In the genomic region with DNA sequence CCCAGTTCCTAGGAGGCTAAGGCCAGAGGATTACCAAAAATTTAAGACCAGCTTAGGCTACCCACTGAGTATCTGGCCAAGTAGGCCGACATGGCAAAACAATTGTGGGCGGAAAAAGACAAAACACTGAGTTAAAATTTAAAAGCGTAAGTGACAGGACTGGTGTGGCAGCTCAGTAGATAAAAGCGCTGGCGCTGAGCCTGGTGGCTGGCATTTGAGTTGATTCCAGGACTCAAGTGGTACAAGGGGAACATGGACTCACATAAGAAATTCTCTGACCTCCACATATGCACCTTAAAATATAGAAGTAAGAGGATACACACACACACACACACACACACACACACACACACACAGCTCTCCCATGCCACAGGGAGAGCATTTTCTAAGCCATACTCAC, we compare ENCODE assay signal across 20 mouse cellular contexts. TPM values are rescaled to one million over a fixed set of nuclear protein-coding genes. Genes with fewer than 3 reads are reported as not detected.
DNase-seq lines count a peak whose midpoint lies in the region; ATAC-seq and TF ChIP-seq lines count a peak whose summit lies in the region.
"Had no signal": no experiment of that assay in that cellular context is flagged by ENCODE, and none has a peak within 500 bp of the region (broad histone marks: within the 10 kb centered on the region; RNA-seq: fewer than 3 reads in every experiment).

No protein-coding gene starts in this region.

- no peak overlapping the region for H3K9ac ChIP-seq in heart, adult 2 months (ENCODE audit: low read depth, low read length)
- no peak overlapping the region for H3K9ac ChIP-seq in heart, postnatal 0 days (replicated peaks; ENCODE audit: low read depth, low read length)
- H3K9ac ChIP-seq in lung, embryonic 15.5 days: no peak overlapping the region
- H3K9ac ChIP-seq: limb, embryonic 15.5 days; lung, embryonic 14.5 days had no signal

- ATAC-seq in heart, postnatal 0 days (ENCODE audit: insufficient read depth, low read depth): peak; percentile 64; the same call in 1 of the 2 replicates
- ATAC-seq in lung, embryonic 15.5 days (ENCODE audit: borderline replicate concordance, extremely low read depth, low FRiP score, low TSS enrichment): no peak
- ATAC-seq: hindbrain, postnatal 0 days; intestine, postnatal 0 days had no signal

- 65% methylated on average over 5 of the region's 5 CpGs for WGBS in heart, adult 2 months
- 38% methylated on average over 5 of the region's 5 CpGs for WGBS in heart, postnatal 0 days
- WGBS in lung, embryonic 15.5 days: 66% methylated on average over 5 of the region's 5 CpGs

- H3K79me2 ChIP-seq in heart, adult 2 months (replicated peaks; ENCODE audit: control insufficient read depth, insufficient read depth, low read length): no peaks in the 10 kb centered on the region

- no peak overlapping the region for H3K27ac ChIP-seq in heart, adult 2 months
- no peak overlapping the region for H3K27ac ChIP-seq in heart, postnatal 0 days (ENCODE audit: low read depth)
- peak overlapping the region; percentile 75 for H3K27ac ChIP-seq in lung, embryonic 15.5 days
- no peak overlapping the region for H3K27ac ChIP-seq in left cerebral cortex, adult 2 months
- H3K27ac ChIP-seq: hindbrain, embryonic 10.5 days; hindbrain, postnatal 0 days; limb, embryonic 15.5 days had no signal

- intact Hi-C loops in heart, adult 2 months (cut with DNase I): no loop called here
- intact Hi-C loops in heart, postnatal 25 days (cut with DNase I): no loop called here
- intact Hi-C loops in left cerebral cortex, adult 2 months (cut with DNase I): no loop called here

- no peak overlapping the region for H3K4me3 ChIP-seq in heart, adult 2 months
- no peak overlapping the region for H3K4me3 ChIP-seq in heart, postnatal 0 days (ENCODE audit: low read depth, low read length)
- no peak overlapping the region for H3K4me3 ChIP-seq in lung, embryonic 15.5 days
- no peak overlapping the region for H3K4me3 ChIP-seq in left cerebral cortex, adult 2 months
- H3K4me3 ChIP-seq: hindbrain, embryonic 10.5 days; limb, embryonic 15.5 days had no signal

- peak; percentile 44 to 55 for DNase-seq in heart, adult 2 months
- DNase-seq in heart, postnatal 25 days (ENCODE audit: low spot score): no peak
- DNase-seq in heart, postnatal 0 days (ENCODE audit: low spot score): peak; percentile 11
- peak; percentile 47 to 66 for DNase-seq in lung, postnatal 4 days
- DNase-seq in gastrocnemius, postnatal 25 days: no peak
- no peak for DNase-seq in left cerebral cortex, adult 2 months (ENCODE audit: extremely low spot score in 1 of 2, low spot score in 2 of 2)
- no peak for DNase-seq in right cerebral cortex, postnatal 36 days (ENCODE audit: low spot score in 2 of 2)
- DNase-seq: cerebellum, adult 18-20 months; cerebellum, postnatal 25 days; embryo, embryonic 11 days; gastrocnemius, postnatal 36 days; layer of hippocampus, postnatal 36 days; lung, embryonic 14.5 days; right cerebral cortex, postnatal 4 days had no signal

- H3K9me3 ChIP-seq in heart, postnatal 0 days (replicated peaks; ENCODE audit: control insufficient read depth, low read length): no peaks in the 10 kb centered on the region
- no peaks in the 10 kb centered on the region for H3K9me3 ChIP-seq in lung, embryonic 15.5 days
- H3K9me3 ChIP-seq: hindbrain, embryonic 10.5 days; limb, embryonic 15.5 days had no signal

- no peak for TF ChIP-seq CTCF in heart, adult 2 months (IDR thresholded peaks at IDR 0.05)
- TF ChIP-seq CTCF in heart, postnatal 0 days (IDR thresholded peaks at IDR 0.05; ENCODE audit: low read depth): no peak
- no peak for TF ChIP-seq CTCF in left cerebral cortex, adult 2 months (IDR thresholded peaks at IDR 0.05)

- no peak for TF ChIP-seq EP300 in heart, adult 2 months (IDR thresholded peaks at IDR 0.05; ENCODE audit: insufficient read depth, low read depth, low read length)
- no peak for TF ChIP-seq EP300 in heart, postnatal 0 days (IDR thresholded peaks at IDR 0.05; ENCODE audit: low read depth)

- H3K4me2 ChIP-seq in heart, postnatal 0 days (ENCODE audit: low read depth, low read length): no peak overlapping the region
- no peak overlapping the region for H3K4me2 ChIP-seq in lung, embryonic 15.5 days
- H3K4me2 ChIP-seq: limb, embryonic 15.5 days; lung, embryonic 14.5 days had no signal

- H3K36me3 ChIP-seq in heart, adult 2 months (ENCODE audit: control insufficient read depth, insufficient read depth, low read length): no peaks in the 10 kb centered on the region
- H3K36me3 ChIP-seq in heart, postnatal 0 days (replicated peaks; ENCODE audit: control insufficient read depth, insufficient read depth, low read length): no peaks in the 10 kb centered on the region
- H3K36me3 ChIP-seq in lung, embryonic 15.5 days: no peaks in the 10 kb centered on the region
- H3K36me3 ChIP-seq: hindbrain, embryonic 10.5 days; limb, embryonic 15.5 days had no signal

- no peak for TF ChIP-seq POLR2A in heart, adult 2 months (IDR thresholded peaks at IDR 0.05; ENCODE audit: insufficient read depth, low read depth, low read length)

- no peaks in the 10 kb centered on the region for H3K27me3 ChIP-seq in heart, adult 2 months (ENCODE audit: control insufficient read depth, insufficient read depth, low read length)
- no peaks in the 10 kb centered on the region for H3K27me3 ChIP-seq in heart, postnatal 0 days (ENCODE audit: control insufficient read depth, insufficient read depth, low read length)
- no peaks in the 10 kb centered on the region for H3K27me3 ChIP-seq in lung, embryonic 15.5 days
- H3K27me3 ChIP-seq: limb, embryonic 15.5 days had no signal

- H3K4me1 ChIP-seq in heart, adult 2 months (ENCODE audit: control insufficient read depth, insufficient read depth, low read length): peaks cover 9% of the 10 kb centered on the region; the same call in 1 of the 2 replicates
- H3K4me1 ChIP-seq in heart, postnatal 0 days (ENCODE audit: control insufficient read depth, insufficient read depth): peaks cover 18% of the 10 kb centered on the region
- H3K4me1 ChIP-seq in lung, embryonic 15.5 days: peaks cover 19% of the 10 kb centered on the region; the same call in 1 of the 2 replicates
- H3K4me1 ChIP-seq: hindbrain, embryonic 10.5 days had no signal

RNA-seq across cellular contexts. Expression of gene Fbln5, which starts 42.5 kb away (rescaled TPM):
- total RNA-seq in heart, adult 2 months (2021): 10 to 100 TPM; 23.4 to 26.9 TPM
- 40.4 and 60.4 TPM in 2 replicates for polyA plus RNA-seq in heart, adult 2 months (2012; rRNA removed)
- 10 to 100 TPM; 26.2 to 28.3 TPM for total RNA-seq in heart, postnatal 25 days (2021)
- 35.9 and 38.4 TPM in 2 replicates for total RNA-seq in heart, postnatal 0 days (2014; rRNA removed; ENCODE audit: low replicate concordance)
- 56.0 and 61.6 TPM in 2 replicates for polyA plus RNA-seq in heart, postnatal 0 days (2015; fragmentation: Nextera tagmentation; extraction: Ambion mirVana)
- 142 and 153 TPM in 2 replicates for polyA plus RNA-seq in lung, embryonic 15.5 days (2015; fragmentation: Nextera tagmentation; extraction: Ambion mirVana)
- total RNA-seq in gastrocnemius, postnatal 25 days (2021): 10 to 100 TPM; 17.7 to 18.9 TPM
- 1 to 10 TPM; 4.7 to 6.5 TPM for total RNA-seq in left cerebral cortex, adult 2 months (2021)
- total RNA-seq: neutrophil, adult 5-6 weeks had no signal

RNA-seq across cellular contexts. Expression of gene Tc2n, which starts 58.1 kb away (rescaled TPM):
- total RNA-seq in heart, adult 2 months (2021): under 1 TPM; 0.34 to 0.59 TPM
- 0.06 and 0.12 TPM in 2 replicates for polyA plus RNA-seq in heart, adult 2 months (2012; rRNA removed)
- under 1 TPM; 0.50 to 0.78 TPM for total RNA-seq in heart, postnatal 25 days (2021)
- 0.89 and 0.99 TPM in 2 replicates for total RNA-seq in heart, postnatal 0 days (2014; rRNA removed; ENCODE audit: low replicate concordance)
- 0.31 and 0.33 TPM in 2 replicates for polyA plus RNA-seq in heart, postnatal 0 days (2015; fragmentation: Nextera tagmentation; extraction: Ambion mirVana)
- polyA plus RNA-seq in lung, embryonic 15.5 days (2015; fragmentation: Nextera tagmentation; extraction: Ambion mirVana): 5.7 and 5.8 TPM in 2 replicates
- under 1 TPM; 0.51 to 0.54 TPM for total RNA-seq in gastrocnemius, postnatal 25 days (2021)
- total RNA-seq in left cerebral cortex, adult 2 months (2021): under 1 TPM; 0.19 to 0.23 TPM

Comparison
In these comparisons a context has a peak if more than half of its experiments do, and no peak if none do; other contexts are left out.
1. DNase-seq: peak in heart, adult 2 months (2 of 2), heart, postnatal 0 days (single experiment) and lung, postnatal 4 days (2 of 2); none in heart, postnatal 25 days (single experiment), gastrocnemius, postnatal 25 days (single experiment), left cerebral cortex, adult 2 months (0 of 2) and right cerebral cortex, postnatal 36 days (0 of 2).